Mouse (Mus musculus): Measurements from ENCODE around the gene Akap6. TPM values are rescaled to one million over a fixed set of nuclear protein-coding genes. Genes with fewer than 3 reads are reported as not detected.

Akap6 gene
- total RNA-seq (2014; rRNA removed): 69.3 and 90.2 TPM in 2 replicates
- polyA plus RNA-seq (2015; fragmentation: Nextera tagmentation; extraction: Ambion mirVana): 15.7 and 18.2 TPM in 2 replicates

DNA sequence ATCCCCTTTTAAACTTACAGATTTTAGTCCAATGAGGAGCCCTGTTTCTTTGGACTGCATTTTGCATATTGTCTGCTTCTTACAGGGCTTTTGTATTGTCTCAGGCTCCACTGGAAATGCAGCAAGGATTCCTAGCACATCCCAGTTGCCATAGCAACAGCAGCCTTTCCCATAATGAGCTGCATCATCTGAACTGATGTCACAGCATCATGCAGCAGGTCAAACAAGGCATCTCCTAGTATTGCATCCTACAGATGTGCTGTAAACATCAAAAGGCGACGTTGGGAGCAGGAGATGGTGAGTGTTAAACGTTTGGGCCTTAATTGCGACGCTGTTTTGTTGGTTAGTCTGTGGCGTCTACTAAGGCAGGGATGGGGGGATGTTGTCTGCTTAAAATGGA is at the start of gene Akap6:
TSS of gene Akap6 (plus strand) at position 238 of the 400 bp plus-strand sequence.
- H3K4me2 ChIP-seq (ENCODE audit: low read depth, low read length, poor library complexity, severe bottlenecking): peak within 1 kb of the TSS; percentile 77
- no peaks in the 10 kb centered on the region for H3K27me3 ChIP-seq (ENCODE audit: insufficient read depth, low read length)
- no peak for TF ChIP-seq CTCF (IDR thresholded peaks at IDR 0.05)
- H3K9me3 ChIP-seq (ENCODE audit: low read length): no peaks in the 10 kb centered on the region
- no peaks in the 10 kb centered on the region for H3K36me3 ChIP-seq (ENCODE audit: insufficient read depth, low read length)
- peak within 1 kb of the TSS; percentile 69 for H3K9ac ChIP-seq (replicated peaks; ENCODE audit: low read length, poor library complexity, severe bottlenecking)
- peak; percentile 88 for ATAC-seq (ENCODE audit: low FRiP score)
- H3K27ac ChIP-seq (ENCODE audit: low read depth, low read length): peak within 1 kb of the TSS; percentile 85
- peak within 1 kb of the TSS; percentile 59 for H3K4me3 ChIP-seq (ENCODE audit: low read depth, low read length)
- peak; percentile 99 for DNase-seq (ENCODE audit: low spot score)
- H3K4me1 ChIP-seq (ENCODE audit: insufficient read depth, low read length): peaks cover 18% of the 10 kb centered on the region; the same call in 1 of the 2 replicates
- WGBS: 7% methylated on average over 6 of the region's 6 CpGs

GRCm38 (mm10) chr12:52662907-52663790 is 36.0 kb upstream of the Akap6 start:
- no peak overlapping the region for H3K4me3 ChIP-seq (ENCODE audit: low read depth, low read length)
- DNase-seq (ENCODE audit: low spot score) (no peak), ATAC-seq (ENCODE audit: low FRiP score) (no peak)
- H3K27me3 ChIP-seq (ENCODE audit: insufficient read depth, low read length): no peaks in the 10 kb centered on the region
- H3K4me1 ChIP-seq (ENCODE audit: insufficient read depth, low read length): no peaks in the 10 kb centered on the region
- no peak overlapping the region for H3K4me2 ChIP-seq (ENCODE audit: low read depth, low read length, poor library complexity, severe bottlenecking)
- WGBS: 84% methylated on average over 7 of the region's 7 CpGs
- H3K27ac ChIP-seq (ENCODE audit: low read depth, low read length): no peak overlapping the region
- TF ChIP-seq CTCF (IDR thresholded peaks at IDR 0.05): no peak
- no peak overlapping the region for H3K9ac ChIP-seq (replicated peaks; ENCODE audit: low read length, poor library complexity, severe bottlenecking)
- no peaks in the 10 kb centered on the region for H3K36me3 ChIP-seq (ENCODE audit: insufficient read depth, low read length)
- no peaks in the 10 kb centered on the region for H3K9me3 ChIP-seq (ENCODE audit: low read length)

DNA sequence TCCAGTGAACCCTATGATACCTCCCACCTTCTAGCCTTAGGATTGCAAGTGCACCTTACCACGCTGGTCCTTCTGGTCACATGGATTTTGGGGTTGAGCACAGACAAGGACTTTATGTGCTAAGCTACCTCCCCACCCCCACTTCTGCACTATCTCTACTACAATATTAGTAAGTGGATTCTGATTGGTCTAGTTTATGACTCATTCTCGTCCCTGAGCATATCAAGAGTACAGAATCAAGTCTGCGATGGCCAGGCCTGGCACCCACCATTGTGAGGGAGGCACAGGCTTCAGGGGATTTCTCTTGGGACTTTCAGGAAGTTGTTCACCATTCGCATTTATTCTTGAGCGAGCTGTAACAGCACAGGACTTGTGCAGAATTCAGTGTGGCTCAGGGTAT is 34.2 kb upstream of the Akap6 start:
- Histone ChIP-seq H3K4me2 (ENCODE audit: low read depth, low read length, poor library complexity, severe bottlenecking) (no peak overlapping the region), H3K36me3 (ENCODE audit: insufficient read depth, low read length) (no peaks in the 10 kb centered on the region), H3K27me3 (ENCODE audit: insufficient read depth, low read length) (no peaks in the 10 kb centered on the region), H3K27ac (ENCODE audit: low read depth, low read length) (no peak overlapping the region), H3K4me3 (ENCODE audit: low read depth, low read length) (no peak overlapping the region), H3K9me3 (ENCODE audit: low read length) (no peaks in the 10 kb centered on the region), H3K4me1 (ENCODE audit: insufficient read depth, low read length) (no peaks in the 10 kb centered on the region), H3K9ac (replicated peaks; ENCODE audit: low read length, poor library complexity, severe bottlenecking) (no peak overlapping the region)
- TF ChIP-seq CTCF (IDR thresholded peaks at IDR 0.05): no peak
- DNase-seq (ENCODE audit: low spot score) (no peak), ATAC-seq (ENCODE audit: low FRiP score) (no peak)
- WGBS: 86% methylated on average over 5 of the region's 5 CpGs

DNA sequence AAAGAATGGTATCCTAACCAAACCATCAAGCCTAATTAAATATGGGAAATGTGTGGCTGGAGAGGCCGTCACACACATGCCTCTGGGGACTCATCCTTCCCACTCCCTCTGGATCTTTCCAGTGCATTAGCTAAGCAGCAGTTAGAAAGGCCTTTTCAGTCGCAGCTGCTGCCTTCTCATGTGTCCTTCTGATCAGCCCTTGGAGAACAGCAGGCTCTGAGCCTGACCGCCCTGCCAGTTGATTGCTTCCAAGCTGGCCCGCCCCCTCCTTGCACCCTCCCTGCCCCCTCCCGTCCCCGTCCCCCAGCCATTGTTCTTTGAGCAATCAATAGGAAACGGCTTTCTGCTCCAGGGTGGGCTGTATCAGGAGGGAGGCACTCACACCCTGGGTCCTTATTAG is 27.7 kb upstream of the Akap6 start:
- H3K36me3 ChIP-seq (ENCODE audit: insufficient read depth, low read length): no peaks in the 10 kb centered on the region
- DNase-seq (ENCODE audit: low spot score): peak; percentile 89
- no peak overlapping the region for H3K4me2 ChIP-seq (ENCODE audit: low read depth, low read length, poor library complexity, severe bottlenecking)
- H3K27me3 ChIP-seq (ENCODE audit: insufficient read depth, low read length): no peaks in the 10 kb centered on the region
- H3K9ac ChIP-seq (replicated peaks; ENCODE audit: low read length, poor library complexity, severe bottlenecking): no peak overlapping the region
- no peaks in the 10 kb centered on the region for H3K4me1 ChIP-seq (ENCODE audit: insufficient read depth, low read length)
- H3K4me3 ChIP-seq (ENCODE audit: low read depth, low read length): no peak overlapping the region
- 3% methylated on average over 7 of the region's 7 CpGs for WGBS
- no peak overlapping the region for H3K27ac ChIP-seq (ENCODE audit: low read depth, low read length)
- peak; percentile 52; the same call in 1 of the 2 replicates for ATAC-seq (ENCODE audit: low FRiP score)
- no peak for TF ChIP-seq CTCF (IDR thresholded peaks at IDR 0.05)
- H3K9me3 ChIP-seq (ENCODE audit: low read length): no peaks in the 10 kb centered on the region

DNA sequence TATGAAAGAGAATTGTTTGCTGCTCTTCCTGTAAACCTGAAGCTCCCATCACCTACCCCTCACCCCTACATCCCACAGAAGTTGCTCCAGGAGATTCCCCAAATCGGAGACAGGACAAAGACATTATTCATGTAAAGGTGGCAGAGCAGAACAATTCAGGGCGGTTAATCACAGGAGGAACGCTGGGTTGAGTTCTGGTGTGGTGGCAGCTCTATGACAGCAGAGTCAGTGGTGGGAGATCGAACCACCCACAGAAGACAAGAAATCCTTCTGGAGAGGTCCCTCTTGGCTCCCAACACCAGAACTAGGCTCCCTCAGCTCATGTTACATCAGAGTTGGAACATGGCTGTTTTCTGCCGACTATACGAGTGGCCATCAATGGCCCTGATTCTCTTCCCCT is 27.2 kb upstream of the Akap6 start:
- H3K9ac ChIP-seq (replicated peaks; ENCODE audit: low read length, poor library complexity, severe bottlenecking): no peak overlapping the region
- H3K27me3 ChIP-seq (ENCODE audit: insufficient read depth, low read length): no peaks in the 10 kb centered on the region
- no peak overlapping the region for H3K4me2 ChIP-seq (ENCODE audit: low read depth, low read length, poor library complexity, severe bottlenecking)
- no peaks in the 10 kb centered on the region for H3K9me3 ChIP-seq (ENCODE audit: low read length)
- WGBS: 44% methylated on average over 6 of the region's 6 CpGs
- no peaks in the 10 kb centered on the region for H3K36me3 ChIP-seq (ENCODE audit: insufficient read depth, low read length)
- TF ChIP-seq CTCF (IDR thresholded peaks at IDR 0.05): no peak
- no peak for DNase-seq (ENCODE audit: low spot score)
- no peak overlapping the region for H3K27ac ChIP-seq (ENCODE audit: low read depth, low read length)
- no peak for ATAC-seq (ENCODE audit: low FRiP score)
- no peak overlapping the region for H3K4me3 ChIP-seq (ENCODE audit: low read depth, low read length)
- no peaks in the 10 kb centered on the region for H3K4me1 ChIP-seq (ENCODE audit: insufficient read depth, low read length)

DNA sequence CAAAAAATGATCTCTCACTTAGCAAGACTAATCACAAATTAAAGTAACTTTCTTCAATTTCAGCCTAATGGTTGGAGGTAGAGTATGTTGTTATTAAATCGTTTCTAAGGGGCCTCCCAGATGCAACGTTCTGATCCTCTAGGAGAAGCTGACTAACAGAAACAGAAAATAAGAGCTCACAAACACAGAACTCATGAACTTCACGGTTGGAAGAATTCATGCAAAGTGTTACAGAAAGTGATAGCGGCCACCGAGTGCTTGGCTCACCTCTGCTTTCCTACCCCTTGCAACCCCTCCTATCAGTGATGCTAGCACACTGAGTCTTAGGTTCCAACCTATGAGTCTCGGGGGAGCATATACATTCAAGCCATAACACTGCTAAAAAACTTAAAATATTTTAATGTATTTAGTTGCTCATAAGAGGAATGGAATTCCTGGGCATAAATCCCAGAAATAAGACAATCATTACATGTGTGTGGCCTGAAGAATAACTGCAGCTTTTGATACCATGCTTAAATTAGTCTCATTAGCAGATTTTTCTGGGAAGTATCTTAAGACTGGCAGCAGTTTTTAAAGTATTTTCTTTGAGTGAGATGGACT is 25.7 kb upstream of the Akap6 start:
- 74% methylated on average over 6 of the region's 6 CpGs for WGBS

More for the DNA sequence above, 25.7 kb upstream of the Akap6 start:
- no peaks in the 10 kb centered on the region for H3K4me1 ChIP-seq (ENCODE audit: insufficient read depth, low read length)
- no peak overlapping the region for H3K4me3 ChIP-seq (ENCODE audit: low read depth, low read length)
- no peak overlapping the region for H3K4me2 ChIP-seq (ENCODE audit: low read depth, low read length, poor library complexity, severe bottlenecking)
- ATAC-seq (ENCODE audit: low FRiP score) (no peak), DNase-seq (ENCODE audit: low spot score) (no peak)
- H3K27me3 ChIP-seq (ENCODE audit: insufficient read depth, low read length): no peaks in the 10 kb centered on the region
- no peak overlapping the region for H3K9ac ChIP-seq (replicated peaks; ENCODE audit: low read length, poor library complexity, severe bottlenecking)
- H3K36me3 ChIP-seq (ENCODE audit: insufficient read depth, low read length): no peaks in the 10 kb centered on the region
- no peak overlapping the region for H3K27ac ChIP-seq (ENCODE audit: low read depth, low read length)
- no peak for TF ChIP-seq CTCF (IDR thresholded peaks at IDR 0.05)
- no peaks in the 10 kb centered on the region for H3K9me3 ChIP-seq (ENCODE audit: low read length)

Data from midbrain, postnatal 0 days (tissue).